Mouse (Mus musculus) cerebellum, adult 11 months (tissue): ENCODE results near the gene Gm10778.
A peak's percentile ranks its signal among the peaks of the same experiment; 100 is the strongest.

ENCODE experiments used
- DNase-seq: peaks from one replicate; pipeline ENCODE4 v3.0.0; 2022

The Gm10778 gene

DNA sequence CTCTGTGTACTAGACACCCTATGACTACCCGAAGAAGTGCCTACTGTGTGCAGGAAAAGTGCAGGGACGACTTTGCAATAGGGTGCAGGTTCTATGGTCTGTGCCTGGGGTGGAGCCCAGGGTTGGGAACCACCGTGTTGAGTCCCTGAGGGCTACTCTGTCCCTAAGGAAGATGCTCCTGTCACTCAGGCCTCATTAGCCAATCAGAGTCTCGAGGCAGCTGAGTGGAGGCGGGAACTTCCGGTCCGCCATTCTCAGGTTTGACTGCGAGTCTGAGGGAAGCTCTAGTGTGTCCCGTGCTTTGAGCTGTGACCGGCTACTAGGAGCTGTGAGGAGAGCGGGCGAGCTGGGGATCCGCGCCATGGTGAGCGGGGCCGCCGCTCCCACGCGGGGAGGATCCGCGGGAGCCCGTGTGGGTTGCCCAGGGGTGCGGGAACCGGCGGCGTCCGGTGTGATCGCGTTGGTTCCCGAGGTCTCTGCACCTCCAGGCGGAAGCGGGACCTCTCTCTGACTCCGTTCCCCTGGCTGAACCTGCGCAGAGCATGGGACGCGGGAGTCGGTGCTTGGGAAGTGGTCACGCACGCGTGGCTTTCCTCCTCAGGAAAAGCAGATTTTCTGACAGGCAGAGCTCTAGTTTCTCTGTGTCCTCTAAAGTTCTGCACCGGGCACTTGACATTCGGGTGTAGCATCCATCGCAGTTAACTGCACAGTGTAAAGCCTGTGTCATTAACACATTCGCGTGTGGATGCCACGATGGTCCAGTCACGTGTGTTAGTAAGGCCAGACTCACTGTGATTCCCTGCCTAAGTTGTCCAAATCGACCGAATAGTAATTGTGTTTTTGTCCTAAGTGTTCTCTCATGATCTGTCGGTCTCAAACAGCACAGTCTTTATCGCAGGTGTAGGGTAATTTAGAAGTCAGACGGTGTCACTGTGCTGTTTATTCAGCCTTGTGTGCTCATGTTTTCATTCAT is at the start of gene Gm10778:
Gene Gm10778, plus strand, starts transcription at position 257 of the 973 bp plus-strand sequence.
- peak; percentile 84 for DNase-seq

DNA sequence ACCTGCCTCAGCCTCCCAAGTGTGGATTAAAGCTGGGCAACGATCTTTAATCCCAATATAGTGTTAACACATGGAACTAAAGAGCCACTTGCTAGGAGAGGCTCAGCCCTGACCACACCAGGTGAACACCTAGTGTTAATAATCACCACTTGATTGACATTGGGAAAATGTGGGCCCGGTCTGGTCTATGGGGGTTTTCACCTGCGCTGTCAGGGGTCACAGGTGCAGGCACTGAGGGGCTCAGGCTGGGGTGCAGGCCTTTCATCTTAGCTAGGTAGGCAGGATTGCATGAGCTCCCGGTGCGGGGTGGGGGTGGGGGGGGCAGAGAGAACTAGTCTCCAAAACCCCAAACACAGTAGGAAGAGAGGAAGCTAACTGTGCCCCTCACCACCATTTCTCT is 49.2 kb upstream of the Gm10778 start:
- DNase-seq, result no peak

DNA sequence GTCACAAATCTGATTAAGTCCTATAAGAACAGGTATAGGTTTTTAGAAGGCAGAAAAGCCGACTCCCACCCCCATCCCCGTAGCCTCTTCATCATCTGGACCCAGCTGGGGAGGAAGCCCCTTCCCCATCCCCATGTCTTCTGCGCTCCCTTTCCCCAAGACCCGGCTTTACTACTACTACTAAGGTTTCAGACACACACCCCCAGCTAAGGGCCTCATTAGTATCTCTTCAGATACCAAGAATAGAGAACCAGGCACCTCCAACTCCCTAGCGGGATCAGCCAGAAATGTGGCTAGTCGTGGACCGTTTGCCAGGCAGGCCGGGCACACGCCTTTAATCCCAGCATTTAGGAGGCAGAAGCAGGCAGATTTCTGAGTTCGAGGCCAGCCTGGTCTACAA is 48.8 kb upstream of the Gm10778 start:
- DNase-seq, result no peak

DNA sequence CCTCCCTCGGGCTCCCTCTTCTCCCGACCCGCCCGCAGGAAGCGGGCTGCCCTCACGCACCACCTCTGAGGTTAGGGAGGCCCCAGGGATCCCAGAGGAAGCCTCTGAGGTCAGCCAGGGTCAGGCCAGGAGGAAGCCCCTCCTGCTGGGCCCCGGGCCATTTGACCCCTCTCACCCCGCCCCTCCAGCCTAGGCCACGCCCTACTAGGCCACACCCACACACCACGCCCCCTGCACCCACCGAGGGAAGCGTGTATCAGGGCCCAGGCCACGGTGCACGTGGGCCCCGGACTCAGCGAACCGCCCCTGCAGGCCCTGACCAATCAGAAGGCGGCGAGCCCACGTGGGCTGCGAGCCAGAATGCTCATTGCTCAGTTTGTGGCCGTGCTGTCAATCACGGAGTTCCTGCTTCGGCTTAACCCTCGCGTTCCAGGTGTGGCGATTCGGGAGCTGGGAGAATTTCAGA is 48.1 kb upstream of the Gm10778 start, which contains the start of gene Tle6:
Gene Tle6, minus strand, starts transcription at position 336 of the 466 bp plus-strand sequence.
- peak; percentile 94 for DNase-seq

DNA sequence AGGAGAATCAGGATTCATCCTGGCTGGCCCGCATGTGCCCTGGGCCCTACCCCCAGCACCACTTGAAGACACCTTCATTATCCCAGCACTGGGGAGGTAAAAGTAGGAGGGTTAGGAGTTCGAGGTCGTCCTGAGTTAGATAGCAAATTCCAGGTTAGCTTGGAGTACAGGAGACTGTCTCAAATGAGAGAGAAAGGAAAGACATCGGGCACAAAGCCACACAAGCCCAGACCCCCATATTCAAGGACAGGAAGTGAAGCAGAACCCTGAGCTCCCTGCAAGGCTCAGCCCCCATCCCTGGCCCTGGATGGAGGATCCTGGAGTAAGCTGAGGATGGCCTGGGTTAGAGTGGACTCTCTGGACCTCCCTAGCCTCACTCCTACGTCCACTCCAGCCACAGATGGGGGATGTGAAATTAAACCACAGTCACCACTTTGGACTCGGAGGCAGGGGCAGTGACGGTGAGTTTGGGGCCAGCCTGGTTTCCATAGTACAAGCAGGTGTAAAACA is 47.4 kb upstream of the Gm10778 start:
- no peak for DNase-seq

DNA sequence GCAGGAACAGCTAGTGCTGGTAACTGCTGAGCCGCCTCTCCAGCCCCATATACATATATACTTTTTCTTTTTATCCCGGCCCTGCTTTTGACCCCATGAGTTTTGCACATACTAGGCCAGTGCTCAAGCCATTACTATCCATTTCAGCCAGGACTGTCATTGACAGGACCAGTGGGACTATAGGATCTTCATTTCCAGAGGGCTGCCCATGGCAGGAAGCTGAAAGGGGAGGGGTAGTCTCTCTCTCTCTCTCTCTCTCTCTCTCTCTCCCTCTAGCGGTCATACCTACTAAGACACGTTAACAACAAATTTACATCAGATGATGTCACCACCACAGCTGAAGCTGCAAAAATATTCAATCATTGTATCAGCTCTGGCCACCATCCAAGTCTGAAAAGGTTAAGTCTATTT is 46.1 kb upstream of the Gm10778 start:
- no peak for DNase-seq

DNA sequence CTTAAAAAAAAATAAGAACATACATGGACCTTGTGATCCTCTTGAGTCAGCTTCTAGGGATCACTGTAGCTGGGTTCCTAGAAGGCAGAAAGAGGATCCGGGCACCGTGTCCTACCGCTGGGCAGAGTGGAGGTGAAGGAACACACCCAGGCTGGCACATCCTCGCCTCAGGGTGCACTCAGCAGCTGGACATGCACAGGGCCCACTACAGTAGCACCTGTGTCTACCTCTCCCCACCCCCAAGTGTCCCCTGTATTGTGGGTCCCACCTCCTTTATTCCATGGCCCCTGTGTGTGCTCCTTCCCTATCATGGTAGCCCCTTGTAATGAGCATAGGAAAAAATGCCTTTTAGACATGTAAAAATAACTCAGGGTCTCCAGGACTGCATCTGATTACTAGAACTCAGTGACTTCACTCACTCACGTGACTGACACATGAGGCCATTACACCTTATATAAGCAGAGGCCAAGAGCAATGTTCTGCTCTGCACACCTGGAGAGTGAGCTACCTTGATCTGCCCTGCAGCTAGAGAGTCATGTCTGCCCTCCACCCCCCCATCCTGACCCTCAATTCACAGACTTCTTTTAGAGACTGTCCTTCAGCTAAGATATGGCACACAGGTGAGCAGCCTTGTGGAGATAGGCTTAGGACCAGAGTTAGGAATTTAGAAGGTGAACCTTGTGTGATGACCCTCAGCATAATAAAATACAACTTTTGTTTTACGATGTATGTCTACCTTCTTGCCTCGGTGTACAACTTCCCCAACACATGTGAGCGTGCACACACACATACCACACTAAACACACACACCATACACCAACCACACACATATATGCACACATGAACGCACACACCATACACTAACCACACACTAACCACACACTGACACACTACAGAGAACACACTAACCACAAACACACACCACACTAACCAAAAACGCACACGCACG is 44.6 kb upstream of the Gm10778 start:
- DNase-seq, result no peak

DNA sequence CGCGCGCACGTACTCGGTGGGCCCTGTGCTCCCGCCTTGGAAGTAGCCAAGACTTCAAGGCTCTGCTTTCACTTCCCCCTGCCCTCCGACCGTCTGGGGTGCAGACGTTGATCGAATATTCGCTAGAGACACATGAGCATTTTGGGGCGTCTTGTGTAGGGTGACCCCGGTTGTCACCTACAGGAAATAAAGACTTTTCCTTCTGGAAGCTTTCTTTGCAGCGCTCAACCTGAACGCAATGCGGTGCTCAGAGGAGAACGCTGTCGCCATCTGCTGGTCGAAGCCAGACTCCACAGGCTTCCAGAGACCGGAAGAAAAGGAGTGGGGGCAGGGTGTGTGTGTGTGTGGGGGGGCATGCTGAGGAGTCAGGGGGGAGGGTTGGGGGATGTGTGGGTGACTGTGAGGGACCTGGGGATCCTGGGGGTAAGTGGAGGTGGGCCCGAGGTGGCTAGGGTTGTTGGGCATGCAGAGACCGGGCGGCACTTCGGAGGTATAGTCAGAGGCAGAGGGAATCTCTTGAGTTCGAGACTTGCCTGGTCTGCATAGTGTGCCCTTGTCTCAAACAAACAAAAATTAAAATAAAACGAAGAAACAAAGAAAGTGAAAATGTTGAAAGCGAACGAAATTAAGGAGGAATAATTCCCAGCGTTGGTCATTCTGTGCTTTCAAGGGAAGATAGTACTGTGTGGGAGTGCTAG is 43.7 kb upstream of the Gm10778 start:
- peak; percentile 86 for DNase-seq

DNA sequence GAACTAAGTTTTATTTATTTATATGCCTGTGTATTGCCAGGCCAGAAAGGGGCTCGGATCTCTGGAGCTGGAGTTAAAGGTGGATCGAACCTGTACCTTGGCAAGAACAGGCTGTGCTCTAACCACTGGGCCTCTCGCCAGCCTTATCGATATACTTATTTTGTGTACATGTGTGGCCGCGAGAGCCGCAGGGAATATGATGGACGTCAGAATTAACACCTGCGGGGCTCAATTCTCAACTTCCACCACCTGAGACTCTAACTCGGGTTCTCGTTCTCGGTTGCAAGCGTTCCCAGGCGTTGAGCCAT is 43.2 kb upstream of the Gm10778 start:
- DNase-seq, result no peak

DNA sequence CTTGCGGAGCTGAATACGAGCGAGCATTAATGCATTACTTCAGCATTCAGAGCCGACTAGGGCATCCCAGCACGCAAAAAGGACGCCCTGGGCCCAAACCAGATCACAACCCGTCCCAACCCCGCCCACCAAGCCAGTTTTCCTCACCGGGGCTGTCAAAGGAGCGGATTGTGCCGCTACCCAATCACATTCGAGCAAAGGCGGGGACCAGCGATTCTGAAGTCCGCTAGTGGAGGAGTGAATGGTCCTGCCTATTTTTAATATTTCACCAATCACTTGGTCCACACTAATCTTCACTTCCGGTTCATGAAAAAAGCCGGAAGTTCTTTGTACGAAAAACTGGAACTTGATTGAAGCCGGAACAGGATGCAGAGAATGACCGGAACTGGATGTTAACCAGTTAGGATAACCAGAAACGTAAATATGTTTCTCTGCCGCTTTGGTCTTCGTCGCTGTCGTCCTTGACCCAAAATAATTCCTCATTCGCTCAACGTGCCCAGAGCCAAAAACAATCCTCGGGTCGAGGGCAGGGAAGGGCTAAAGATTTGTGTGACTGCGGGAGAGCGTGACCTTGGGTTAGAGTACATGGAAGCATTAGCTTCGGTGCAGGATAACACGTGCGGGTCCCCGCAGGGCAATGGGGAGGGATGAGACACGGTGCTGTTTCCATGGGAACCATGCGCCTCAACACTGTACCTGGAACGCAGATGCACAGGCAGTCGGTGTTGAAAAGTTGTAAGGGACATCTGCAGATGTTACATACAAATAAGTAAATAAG is 42.7 kb upstream of the Gm10778 start, which contains the start of gene BC025920:
Gene BC025920, plus strand, starts transcription at position 297 of the 778 bp plus-strand sequence.
- peak; percentile 92 for DNase-seq

DNA sequence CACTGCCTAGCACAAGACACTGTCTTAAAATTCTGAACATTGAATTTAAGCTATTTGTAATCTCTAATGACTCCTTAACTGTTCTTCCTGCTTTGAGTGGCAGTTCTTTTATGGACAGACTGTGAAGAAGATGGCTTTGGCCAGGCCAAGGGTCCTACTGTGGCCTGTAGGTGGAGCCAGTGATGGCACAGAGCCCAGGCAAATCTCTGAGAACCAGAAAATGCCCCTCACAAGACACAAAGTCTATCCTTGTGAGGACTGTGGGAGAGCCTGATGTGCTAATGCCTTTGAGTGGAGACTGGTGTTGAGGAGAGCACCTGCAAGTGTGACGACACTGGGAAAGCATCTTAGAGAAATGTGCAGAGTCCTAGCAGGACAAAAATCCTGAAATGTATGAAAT is 40.6 kb upstream of the Gm10778 start:
- DNase-seq, result no peak

DNA sequence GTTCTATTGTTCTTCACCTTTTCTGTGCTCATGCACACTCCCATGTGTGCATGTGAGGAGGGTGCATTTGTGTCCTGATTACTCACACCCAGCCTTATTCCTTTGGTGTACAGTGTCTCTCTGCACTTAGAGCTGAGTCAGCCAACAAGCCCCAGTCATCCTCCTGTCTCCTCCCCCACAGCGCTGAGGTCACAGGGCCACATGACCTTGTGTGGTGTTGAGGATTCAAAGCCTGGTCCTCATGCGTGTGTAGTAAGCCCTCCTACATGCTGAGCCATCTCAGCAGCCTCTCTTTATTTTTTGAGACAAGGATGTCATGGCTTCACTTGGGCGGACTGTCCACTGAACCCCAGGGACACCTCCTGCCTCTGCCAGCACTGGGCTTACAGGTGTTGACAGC is 36.1 kb upstream of the Gm10778 start:
- DNase-seq, result no peak

DNA sequence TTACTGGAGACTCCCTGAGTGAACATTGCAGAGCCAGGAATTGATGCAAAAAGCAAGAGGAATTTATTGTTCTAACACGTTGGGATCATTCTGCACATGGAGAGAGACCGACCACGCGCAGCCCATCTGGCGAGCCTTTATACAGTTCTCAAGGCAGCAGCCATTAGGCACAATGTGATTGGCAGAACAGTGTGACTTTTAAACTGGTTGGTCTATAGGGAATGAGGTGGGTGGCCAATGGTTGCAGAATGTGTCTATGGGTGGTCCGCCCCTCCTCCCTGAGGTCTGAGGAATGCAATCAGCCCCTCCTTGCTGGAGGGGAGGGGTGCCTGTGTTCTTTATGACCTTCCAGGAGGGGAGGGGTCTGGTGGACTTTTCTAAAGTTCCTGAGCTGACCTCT is 33.4 kb upstream of the Gm10778 start:
- DNase-seq, result no peak

DNA sequence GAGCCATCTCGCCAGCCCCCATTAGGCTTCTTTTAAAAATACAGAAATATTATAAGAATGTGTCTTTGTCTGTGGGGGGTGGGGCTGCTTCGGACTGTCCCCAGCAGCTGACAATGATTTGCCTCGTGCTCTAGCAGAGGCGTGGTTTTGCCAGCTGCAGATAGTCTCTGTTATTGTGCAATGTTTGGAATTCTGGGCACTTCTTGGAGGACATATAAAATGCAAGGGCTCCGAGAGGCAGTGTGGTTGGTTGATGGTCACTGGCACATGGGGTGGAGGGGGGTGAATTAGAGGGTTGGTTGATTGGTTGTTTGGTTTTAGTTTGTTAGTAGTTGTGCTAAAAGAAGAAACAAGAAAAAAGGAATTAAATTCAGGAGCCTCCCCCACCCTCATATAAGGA is 28.9 kb upstream of the Gm10778 start:
- no peak for DNase-seq

DNA sequence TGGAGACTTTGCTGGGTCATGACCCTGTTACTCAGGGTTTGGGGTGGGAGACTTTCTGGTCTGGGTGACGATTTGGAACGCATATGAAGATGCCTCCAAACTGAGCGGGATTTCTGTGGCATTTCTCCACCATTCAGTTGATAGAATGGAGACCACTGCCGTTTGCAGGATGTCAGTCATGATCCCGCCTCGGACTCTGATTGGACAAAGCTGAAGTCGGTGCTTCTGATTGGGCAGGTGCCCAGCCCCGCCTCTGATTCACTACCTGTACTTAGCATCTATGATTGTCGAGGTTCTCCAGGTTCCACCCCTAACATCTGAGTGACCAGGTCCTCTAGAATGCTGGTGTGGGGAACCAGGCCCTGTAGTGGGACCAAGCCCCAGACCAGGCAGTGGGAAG is 28.1 kb upstream of the Gm10778 start:
- DNase-seq, result no peak

DNA sequence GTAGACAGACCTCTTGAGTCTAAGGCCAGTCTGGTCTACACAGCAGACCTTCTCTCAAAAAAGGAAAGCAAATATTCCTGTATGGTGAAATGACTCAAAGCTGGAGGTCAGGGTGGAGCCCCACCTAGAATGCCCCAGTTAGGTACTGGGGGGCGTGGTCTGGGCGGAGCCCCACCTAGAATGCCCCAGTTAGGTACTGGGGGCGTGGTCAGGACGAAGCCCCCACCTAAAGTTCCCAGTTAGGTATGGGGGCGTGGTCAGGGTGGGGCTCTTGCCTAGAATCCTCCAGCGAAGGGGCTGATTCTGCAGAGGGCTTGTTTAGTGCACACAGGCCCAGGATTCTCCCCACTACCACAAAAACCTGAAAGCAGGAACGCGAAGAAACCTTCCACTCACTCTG is 25.4 kb upstream of the Gm10778 start:
- DNase-seq, result no peak

DNA sequence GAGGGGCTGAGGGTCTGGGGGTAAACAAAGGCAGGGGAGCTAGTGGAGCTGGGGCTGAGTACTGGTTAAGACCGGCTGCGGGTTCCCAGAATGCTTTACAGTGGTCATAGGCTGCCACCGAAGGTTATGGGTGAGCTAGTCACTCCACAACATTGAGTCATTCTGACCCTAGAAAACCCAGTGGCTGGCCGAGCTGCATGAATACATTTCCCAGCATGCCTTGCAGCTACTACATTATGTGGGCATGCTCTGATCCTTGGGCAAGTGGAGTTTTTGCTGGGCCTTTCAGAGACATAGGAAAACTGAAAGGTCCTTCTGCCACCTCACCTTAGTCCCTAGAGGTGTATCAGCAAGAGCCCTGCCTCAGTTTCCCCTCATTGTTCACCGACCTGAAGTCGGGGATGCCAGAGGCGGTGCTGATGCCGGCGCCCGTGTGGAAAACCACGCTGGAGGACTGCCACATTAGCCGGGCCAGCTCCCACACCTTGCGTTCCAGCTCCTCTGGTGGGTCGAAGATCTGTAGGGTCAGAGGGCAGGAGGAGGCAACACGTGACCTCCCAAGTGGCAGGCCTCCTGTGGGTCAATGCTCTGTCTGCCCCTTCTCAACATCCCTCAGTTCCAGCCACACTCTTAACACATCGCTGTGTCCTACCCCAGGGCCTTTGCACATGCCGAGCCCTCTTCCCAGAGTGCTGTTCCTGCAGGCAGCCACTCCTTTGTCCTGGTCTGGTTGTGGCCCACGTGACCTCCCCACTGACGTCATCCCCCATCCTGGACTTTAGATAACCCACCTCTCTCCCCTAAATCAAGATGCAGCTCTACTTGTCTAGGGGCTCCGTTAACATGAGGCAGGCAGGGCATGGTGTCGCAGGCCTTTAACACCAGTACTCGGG is 22.5 kb upstream of the Gm10778 start:
- DNase-seq, result peak; percentile 45

DNA sequence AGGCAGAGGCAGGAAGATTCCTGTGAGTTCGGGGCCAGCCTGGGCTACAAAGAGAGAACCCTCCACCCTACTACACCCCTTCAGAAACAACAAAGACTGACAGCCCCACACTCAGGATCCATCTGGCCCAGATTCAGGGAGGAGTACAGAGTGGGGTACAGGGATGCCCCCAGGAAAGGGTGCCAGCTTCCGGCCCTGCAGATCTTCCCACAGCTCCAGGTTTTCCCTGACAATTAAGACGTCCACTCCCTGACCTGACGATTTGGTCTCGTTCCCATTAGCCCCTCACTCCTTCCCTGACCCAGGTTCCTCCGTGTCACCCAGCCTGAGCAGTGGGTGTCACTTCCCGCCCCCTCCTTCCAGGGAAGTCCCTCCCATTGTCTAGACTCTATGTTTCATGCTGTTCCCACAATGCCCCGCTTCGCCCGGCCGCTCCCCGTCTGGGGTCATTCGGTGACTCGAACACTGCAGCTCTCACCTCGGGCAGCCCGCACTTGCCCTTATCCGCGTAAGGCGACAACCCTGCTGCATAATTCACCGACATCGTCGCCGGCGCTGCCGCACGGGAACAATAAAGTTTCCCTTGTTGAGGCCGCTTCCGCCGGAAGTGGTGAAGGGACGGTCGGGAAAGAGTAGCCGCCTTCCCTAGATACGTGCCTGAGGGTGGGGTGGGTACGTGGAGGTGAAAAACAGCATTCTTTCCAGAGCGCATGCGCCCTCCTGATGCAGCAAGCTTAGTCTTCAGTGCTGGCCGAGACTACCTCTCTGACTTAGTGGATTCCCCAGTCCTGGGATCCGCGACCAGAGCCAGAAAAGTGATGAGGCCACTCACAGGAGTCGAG is 21.6 kb upstream of the Gm10778 start, which contains the start of gene Sirt6:
Gene Sirt6, minus strand, starts transcription at position 804 of the 842 bp plus-strand sequence.
- DNase-seq, result peak; percentile 94

DNA sequence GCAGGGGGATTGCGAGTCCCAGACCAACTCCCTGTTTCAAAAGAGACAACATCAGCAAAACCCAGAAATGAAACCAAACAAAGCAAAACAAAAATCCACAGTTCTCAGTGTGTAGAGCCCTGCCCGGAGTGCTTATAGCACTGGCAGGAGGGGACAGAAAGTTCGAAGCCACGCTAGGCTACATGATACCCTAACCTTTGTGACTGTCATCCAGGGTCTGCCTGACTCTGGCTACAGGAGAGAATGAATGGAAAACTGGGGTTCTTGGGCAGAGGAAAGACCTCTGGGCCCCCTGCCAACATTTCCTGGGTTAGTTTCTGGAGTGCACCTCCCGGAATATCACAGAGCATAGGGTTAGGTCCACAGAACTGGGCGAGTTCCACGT is 21.0 kb upstream of the Gm10778 start:
- peak; percentile 60 for DNase-seq

DNA sequence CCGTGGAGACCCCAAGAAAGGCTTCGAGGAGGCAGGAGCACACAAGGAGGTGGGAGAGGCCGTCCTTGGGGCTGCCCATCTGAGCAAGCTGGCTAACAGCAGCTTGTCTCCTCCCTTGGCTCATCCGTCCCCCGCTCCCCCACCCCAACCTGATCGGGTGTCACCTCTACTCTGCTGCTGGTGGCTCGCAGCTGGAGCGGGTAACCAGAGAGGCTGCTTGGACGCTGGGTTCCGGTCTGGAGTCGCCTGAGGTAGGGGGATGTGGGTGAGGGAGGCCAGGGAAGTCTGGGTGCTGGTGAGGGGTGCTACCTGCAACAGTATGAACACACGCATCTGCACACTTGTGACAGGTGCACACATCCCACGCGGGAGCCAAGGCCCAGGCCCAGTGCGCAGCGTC is 20.5 kb upstream of the Gm10778 start, which contains the start of gene Ankrd24:
Gene Ankrd24, plus strand, starts transcription at position 151 of the 400 bp plus-strand sequence.
- DNase-seq, result no peak
